ENCODE assay signal across 24 mouse cellular contexts in genomic region chr9:102521396-102521795, GRCm38 (mm10). TPM values are rescaled to one million over a fixed set of nuclear protein-coding genes. Genes with fewer than 3 reads are reported as not detected.
DNase-seq lines count a peak whose midpoint lies in the region; ATAC-seq and TF ChIP-seq lines count a peak whose summit lies in the region.
"Had no signal": no experiment of that assay in that cellular context is flagged by ENCODE, and none has a peak within 500 bp of the region (broad histone marks: within the 10 kb centered on the region; RNA-seq: fewer than 3 reads in every experiment).

No protein-coding gene starts in this region.

- H3K27ac ChIP-seq in lung, postnatal 0 days (ENCODE audit: low read length): no peak overlapping the region
- H3K27ac ChIP-seq: embryonic facial prominence, embryonic 12.5 days; heart, embryonic 10.5 days; hindbrain, embryonic 15.5 days; kidney, embryonic 15.5 days; macrophage; midbrain, embryonic 13.5 days; stomach, embryonic 15.5 days had no signal

- intact Hi-C loops in left cerebral cortex, postnatal 14 days (cut with DNase I): no loop called here

- no peak overlapping the region for H3K9ac ChIP-seq in lung, postnatal 0 days (replicated peaks; ENCODE audit: low read depth)
- H3K9ac ChIP-seq: embryonic facial prominence, embryonic 12.5 days; hindbrain, embryonic 15.5 days; kidney, embryonic 15.5 days; midbrain, embryonic 13.5 days; stomach, embryonic 15.5 days had no signal

- no peaks in the 10 kb centered on the region for H3K36me3 ChIP-seq in lung, postnatal 0 days (ENCODE audit: insufficient read depth, low read length)
- H3K36me3 ChIP-seq: embryonic facial prominence, embryonic 12.5 days; heart, embryonic 10.5 days; hindbrain, embryonic 15.5 days; kidney, embryonic 15.5 days; midbrain, embryonic 13.5 days; stomach, embryonic 15.5 days had no signal

- no peaks in the 10 kb centered on the region for H3K27me3 ChIP-seq in lung, postnatal 0 days (replicated peaks; ENCODE audit: insufficient read depth, low read length)
- H3K27me3 ChIP-seq: embryonic facial prominence, embryonic 12.5 days; hindbrain, embryonic 15.5 days; kidney, embryonic 15.5 days; midbrain, embryonic 13.5 days; stomach, embryonic 15.5 days had no signal

- no peaks in the 10 kb centered on the region for H3K9me3 ChIP-seq in lung, postnatal 0 days (ENCODE audit: low read length)
- H3K9me3 ChIP-seq: embryonic facial prominence, embryonic 12.5 days; heart, embryonic 10.5 days; hindbrain, embryonic 15.5 days; kidney, embryonic 15.5 days; midbrain, embryonic 13.5 days; stomach, embryonic 15.5 days had no signal

- no peaks in the 10 kb centered on the region for H3K4me1 ChIP-seq in lung, postnatal 0 days (ENCODE audit: insufficient read depth, low read depth, low read length)
- H3K4me1 ChIP-seq in lung, adult 2 months (ENCODE audit: control insufficient read depth, insufficient read depth, low read length): no peaks in the 10 kb centered on the region
- H3K4me1 ChIP-seq: embryonic facial prominence, embryonic 12.5 days; heart, embryonic 10.5 days; hindbrain, embryonic 15.5 days; kidney, embryonic 15.5 days; midbrain, embryonic 13.5 days; stomach, embryonic 15.5 days had no signal

- TF ChIP-seq EP300 in lung, postnatal 0 days (IDR thresholded peaks at IDR 0.05): no peak

- ATAC-seq in lung, postnatal 0 days: 0 out of 2 replicates have a peak, but pooled peaks have one; percentile 38
- ATAC-seq in granulocyte monocyte progenitor cell, adult 5-6 weeks (replicated peaks; ENCODE audit: poor library complexity, severe bottlenecking): peak; percentile 99
- peak; percentile 97 for ATAC-seq in megakaryocyte progenitor cell, adult 5-6 weeks (replicated peaks; ENCODE audit: poor library complexity)
- ATAC-seq: intestine, embryonic 16.5 days; midbrain, embryonic 13.5 days had no signal

- TF ChIP-seq CTCF in lung, postnatal 0 days (IDR thresholded peaks at IDR 0.05): no peak
- no peak for TF ChIP-seq CTCF in lung, adult 2 months (IDR thresholded peaks at IDR 0.05; ENCODE audit: insufficient read depth, low read length)

- H3K4me2 ChIP-seq in lung, postnatal 0 days (replicated peaks; ENCODE audit: low read depth, low read length): no peak overlapping the region
- H3K4me2 ChIP-seq: embryonic facial prominence, embryonic 12.5 days; hindbrain, embryonic 15.5 days; kidney, embryonic 15.5 days; midbrain, embryonic 13.5 days; stomach, embryonic 15.5 days had no signal

- peak; percentile 37 for DNase-seq in lung, postnatal 0 days (ENCODE audit: low spot score)
- no peak for DNase-seq in lung, adult 2 months
- DNase-seq in B cell, adult 2 months: peak; percentile 40 to 54
- no peak for DNase-seq in left cerebral cortex, postnatal 14 days (ENCODE audit: low spot score in 2 of 2)
- no peak for DNase-seq in thymus, postnatal 0 days (ENCODE audit: low spot score)
- no peak for DNase-seq in layer of hippocampus, postnatal 36 days
- DNase-seq: adrenal gland, postnatal 25 days; cerebellum, adult 11 months; cerebellum, postnatal 10 days; heart, postnatal 4 days; right cerebral cortex, postnatal 14 days; spleen, adult 18-20 months; thymus, adult 18-20 months had no signal

- WGBS in lung, postnatal 0 days: 48% methylated on average over 4 of the region's 4 CpGs
- WGBS in lung, adult 2 months: 38% methylated on average over 4 of the region's 4 CpGs

- H3K4me3 ChIP-seq in lung, postnatal 0 days (ENCODE audit: low read depth, low read length): no peak overlapping the region
- no peak overlapping the region for H3K4me3 ChIP-seq in lung, adult 2 months (replicated peaks; ENCODE audit: extremely low read depth, low read depth, low read length)
- H3K4me3 ChIP-seq: embryonic facial prominence, embryonic 12.5 days; heart, embryonic 10.5 days; hindbrain, embryonic 15.5 days; kidney, embryonic 15.5 days; midbrain, embryonic 13.5 days; stomach, embryonic 15.5 days had no signal

- no peak for TF ChIP-seq POLR2A in lung, adult 2 months (IDR thresholded peaks at IDR 0.05; ENCODE audit: borderline replicate concordance, extremely low read depth, low read depth, low read length)

RNA-seq across cellular contexts. Expression of gene Ky, which starts 15.8 kb away (rescaled TPM):
- 0.02 and 0.20 TPM in 2 replicates for polyA plus RNA-seq in lung, postnatal 0 days (2015; fragmentation: Nextera tagmentation; extraction: Ambion mirVana)
- 1.9 and 2.9 TPM in 2 replicates for polyA plus RNA-seq in lung, adult 2 months (2012; rRNA removed)
- total RNA-seq in granulocyte monocyte progenitor cell, adult 5-6 weeks (2014; fragmentation: Nextera tagmentation): not detected in 2 replicates
- total RNA-seq in granulocyte monocyte progenitor cell, adult 5-6 weeks (2017): not detected in 2 replicates
- 0.02 TPM in 1 of 2 replicates, not detected in the other for total RNA-seq in megakaryocyte progenitor cell, adult 5-6 weeks (2015)
- total RNA-seq in megakaryocyte progenitor cell, adult 5-6 weeks (2017): not detected in 2 replicates
- total RNA-seq in left cerebral cortex, postnatal 14 days (2021): 1 to 10 TPM; 3.1 to 3.9 TPM
- polyA plus RNA-seq in thymus, postnatal 0 days (2015; fragmentation: Nextera tagmentation; extraction: Ambion mirVana): 0.10 and 0.12 TPM in 2 replicates
- 1 to 10 TPM; 2.7 to 4.4 TPM for total RNA-seq in layer of hippocampus, postnatal 36 days (2021)
- polyA plus RNA-seq: liver, adult 2 months; macrophage had no signal

Comparison
In these comparisons a context has a peak if more than half of its experiments do, and no peak if none do; other contexts are left out.
1. DNase-seq: peak in lung, postnatal 0 days (single experiment) and B cell, adult 2 months (2 of 2); none in lung, adult 2 months (single experiment), left cerebral cortex, postnatal 14 days (0 of 2), thymus, postnatal 0 days (single experiment) and layer of hippocampus, postnatal 36 days (0 of 2).
2. ATAC-seq: peak in every context shown above with its lines; median percentile 99 in granulocyte monocyte progenitor cell, adult 5-6 weeks; 97 in megakaryocyte progenitor cell, adult 5-6 weeks; 38 in lung, postnatal 0 days.